Mouse (Mus musculus) heart, postnatal 0 days (tissue): ENCODE data around the gene Aldh6a1.

Experiments used
- CTCF ChIP-seq: IDR thresholded peaks from 2 replicates; pipeline ENCODE4 v1.5.1; 2016; ENCODE audit warnings: antibody characterized with exemption, control low read depth, low read depth
- EP300 ChIP-seq: IDR thresholded peaks from 2 replicates; pipeline ENCODE4 v1.6.1; 2016; ENCODE audit warnings: antibody characterized with exemption, low read depth

GRCm38 (mm10) chr12:84478937-84479336 is 28.1 kb upstream of the Aldh6a1 start:
- TF ChIP-seq CTCF (no peak), EP300 (no peak)
